Mouse (Mus musculus): ENCODE data around the gene Olfr90.
"Not testable (repeated sequence)": the region's sequence is repeated elsewhere in the genome, so short reads cannot be mapped to it uniquely, and the experiment has no call there.

Gene Olfr90

GRCm38 (mm10) chr17:37088399-37088798 lies at the start of gene Olfr90:
TSS of gene Olfr90 (minus strand) at chr17:37088499.
- in situ Hi-C loops (cut with MboI, MseI): loop anchor here in 1 of 2 experiments (5.0 kb wide), 1 partner anchor 114 kb away; the partner anchor contains the start of gene Olfr94

- in situ Hi-C loops (cut with MboI, MseI): not testable (repeated sequence)
These were observed 43.1 kb upstream of the Olfr90 start for GRCm38 (mm10) chr17:37131366-37131765.

DNA sequence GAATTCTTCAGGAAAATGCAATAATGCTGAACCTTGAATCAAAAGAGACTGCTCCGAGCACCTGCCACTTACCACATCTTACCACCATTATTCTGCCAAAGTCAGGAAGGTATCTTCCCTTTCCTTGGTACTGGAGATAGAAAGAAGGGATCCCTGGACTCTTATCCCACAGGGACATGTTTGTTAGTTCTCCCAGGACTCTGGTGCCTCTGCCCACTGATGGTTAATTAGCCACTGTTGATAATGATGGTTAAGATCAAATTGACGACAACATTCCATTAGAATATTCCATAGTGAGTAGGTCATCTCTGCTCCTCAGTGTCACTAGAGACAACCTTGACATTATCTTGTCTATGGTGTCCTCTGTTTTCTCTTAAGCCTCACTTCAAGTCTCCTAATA lies 31.7 kb upstream of the Olfr90 start, which contains the start of gene Olfr92:
Gene Olfr92 (minus strand): TSS at position 101 of the 400 bp plus-strand sequence.
- in situ Hi-C loops (cut with MboI, MseI): loop anchor here in 1 of 2 experiments (10.0 kb wide), 1 partner anchor 1255 kb away; no protein-coding TSS in a partner anchor

DNA sequence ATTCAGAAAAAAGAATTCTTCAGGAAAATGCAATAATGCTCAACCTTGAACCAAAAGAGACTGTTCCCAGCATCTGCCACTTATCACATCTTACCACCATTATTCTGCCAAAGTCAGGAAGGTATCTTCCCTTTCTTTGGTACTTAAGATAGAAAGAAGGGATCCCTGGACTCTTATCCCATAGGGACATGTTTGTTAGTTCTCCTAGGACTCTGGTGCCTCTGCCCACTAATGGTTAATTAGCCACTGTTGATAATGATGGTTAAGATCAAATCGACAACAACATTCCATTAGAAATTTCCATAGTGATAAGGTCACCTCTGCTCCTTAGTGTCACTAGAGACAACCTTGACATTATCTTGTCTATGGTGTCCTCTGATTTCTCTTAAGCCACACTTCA lies 9.9 kb upstream of the Olfr90 start, which contains the start of gene Olfr91:
Gene Olfr91 (minus strand): TSS at position 101 of the 400 bp plus-strand sequence.
- in situ Hi-C loops (cut with MboI, MseI): no loop called here

GRCm38 (mm10) chr17:37093289-37093688 lies 5.0 kb upstream of the Olfr90 start:
- in situ Hi-C loops (cut with MboI, MseI): no loop called here

- in situ Hi-C loops (cut with MboI, MseI): no loop called here
These were observed 3.9 kb upstream of the Olfr90 start for GRCm38 (mm10) chr17:37092198-37092597.

- in situ Hi-C loops (cut with MboI, MseI): loop anchor here in 1 of 2 experiments (5.0 kb wide), 1 partner anchor 117 kb away; the partner anchor contains the start of gene Olfr94
These were observed 2.8 kb downstream of the Olfr90 start for GRCm38 (mm10) chr17:37085545-37085944.

GRCm38 (mm10) chr17:37084632-37085031 lies 3.7 kb downstream of the Olfr90 start:
- in situ Hi-C loops (cut with MboI, MseI): loop anchor here in 1 of 2 experiments (5.0 kb wide), 1 partner anchor 118 kb away; the partner anchor contains the start of gene Olfr94

DNA sequence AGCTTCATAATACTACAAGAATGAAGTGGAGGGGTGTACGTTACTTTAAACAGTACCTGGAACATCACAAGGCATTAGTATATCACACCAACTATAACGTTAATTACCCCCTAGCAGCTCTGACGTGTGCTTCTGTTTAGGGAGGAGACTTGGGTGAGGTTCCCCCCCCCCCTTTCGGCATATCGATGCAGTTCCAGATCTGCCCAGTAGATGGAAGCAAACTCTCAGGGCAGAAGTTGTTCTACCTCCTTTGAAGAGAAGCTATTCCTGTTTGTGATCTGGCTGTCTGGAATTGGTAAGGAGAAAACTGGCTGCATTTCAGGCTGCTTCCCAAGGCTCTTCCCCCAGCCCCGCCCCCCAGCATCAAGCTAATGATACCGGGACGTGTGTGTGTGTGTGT lies 5.0 kb downstream of the Olfr90 start:
- in situ Hi-C loops (cut with MboI, MseI): no loop called here

DNA sequence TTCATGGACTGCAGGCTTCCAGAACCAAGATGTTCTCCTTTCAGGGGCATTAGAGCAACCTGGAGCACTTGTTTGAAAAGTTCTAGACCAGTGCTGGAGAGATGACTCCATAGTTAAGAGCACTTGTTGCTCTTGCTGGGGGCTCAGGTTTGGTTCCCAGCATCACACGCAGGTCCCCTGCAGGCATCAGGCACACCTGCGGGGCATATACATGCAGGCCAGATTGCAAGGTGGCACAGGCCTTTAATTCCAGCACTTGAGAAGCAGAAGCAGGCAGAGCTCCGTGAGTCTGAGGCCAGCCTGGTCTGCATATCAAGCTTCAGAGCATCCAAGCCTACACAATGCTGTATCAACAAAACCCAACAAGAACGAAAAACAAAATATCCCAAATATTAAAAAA lies 6.6 kb downstream of the Olfr90 start:
- in situ Hi-C loops (cut with MboI, MseI): no loop called here

GRCm38 (mm10) chr17:37080119-37080518 lies 8.2 kb downstream of the Olfr90 start:
- in situ Hi-C loops (cut with MboI, MseI): no loop called here

DNA sequence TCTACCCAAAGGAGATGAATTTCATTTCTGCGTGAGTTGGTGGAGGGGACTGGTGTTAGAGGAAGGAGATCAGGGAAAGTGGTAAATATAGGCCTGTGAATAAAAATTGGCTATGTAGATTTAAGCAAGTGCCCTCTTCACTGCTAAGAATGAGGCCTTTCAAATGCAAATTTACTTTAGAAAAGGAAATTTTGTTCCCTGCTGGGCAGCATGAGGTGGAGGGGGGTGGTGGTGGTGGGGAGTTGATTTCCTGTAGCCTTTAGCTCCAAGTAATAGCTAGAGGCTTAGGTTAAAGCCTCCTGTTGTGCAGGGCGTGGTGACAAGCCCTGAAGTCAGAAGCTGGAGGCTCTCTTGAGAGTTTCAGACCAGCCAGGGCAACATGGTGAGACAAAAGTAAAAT lies 9.3 kb downstream of the Olfr90 start:
- in situ Hi-C loops (cut with MboI, MseI): no loop called here

DNA sequence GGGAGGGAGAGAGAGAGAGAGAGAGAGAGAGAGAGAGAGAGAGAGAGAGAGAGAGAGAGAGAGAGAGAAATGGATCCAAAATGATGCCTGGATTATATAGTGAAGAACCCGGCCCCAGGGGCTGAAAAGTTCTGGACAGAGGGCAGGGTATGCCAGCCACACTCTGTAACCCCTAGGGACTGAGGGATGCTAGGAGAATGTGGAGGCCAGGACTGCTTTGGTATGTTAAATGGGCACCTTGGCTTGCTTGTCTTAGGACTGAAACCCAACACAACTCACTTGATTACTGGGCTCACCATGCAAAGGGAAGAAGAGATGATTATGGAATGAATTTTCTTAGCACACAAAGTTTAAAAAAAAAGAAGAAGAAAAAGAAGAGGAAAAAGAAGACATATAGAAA lies 10.1 kb downstream of the Olfr90 start:
- in situ Hi-C loops (cut with MboI, MseI): no loop called here

- in situ Hi-C loops (cut with MboI, MseI): no loop called here
These were observed 12.5 kb downstream of the Olfr90 start for GRCm38 (mm10) chr17:37075766-37076165.

GRCm38 (mm10) chr17:37075181-37075580 lies 13.1 kb downstream of the Olfr90 start:
- in situ Hi-C loops (cut with MboI, MseI): no loop called here

DNA sequence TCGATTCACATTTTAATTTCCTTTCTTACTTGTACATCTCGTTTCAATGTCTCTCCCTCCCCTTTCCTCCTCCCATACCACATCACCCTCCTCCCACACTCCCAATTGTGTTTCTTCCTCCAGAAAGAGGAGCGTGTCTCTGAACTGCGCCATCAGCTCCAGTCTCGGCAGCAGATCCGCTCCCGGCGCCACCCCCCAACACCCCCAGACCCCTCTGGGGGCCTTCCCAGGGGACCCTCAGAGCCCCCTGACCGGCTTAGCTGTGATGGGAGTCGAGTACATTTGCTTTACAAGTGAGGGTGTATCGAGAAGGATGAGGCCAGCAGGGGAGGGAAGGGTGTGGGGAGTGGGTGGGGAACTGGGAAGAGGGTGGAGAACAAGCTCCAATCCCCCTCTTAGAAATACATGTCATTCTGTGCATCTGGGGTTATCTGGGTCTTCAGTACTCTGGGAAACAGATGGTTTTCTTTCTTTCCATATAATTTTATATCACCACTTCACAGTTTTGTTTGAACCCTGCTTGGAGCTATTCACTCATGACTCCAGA lies 15.5 kb downstream of the Olfr90 start:
- in situ Hi-C loops (cut with MboI, MseI): loop anchor here in 1 of 2 experiments (5.0 kb wide), 1 partner anchor 129 kb away; the partner anchor contains the start of gene Olfr94

GRCm38 (mm10) chr17:37072080-37072729 lies 16.1 kb downstream of the Olfr90 start:
- in situ Hi-C loops (cut with MboI, MseI): loop anchor here in 1 of 2 experiments (5.0 kb wide), 1 partner anchor 130 kb away; the partner anchor contains the start of gene Olfr94

DNA sequence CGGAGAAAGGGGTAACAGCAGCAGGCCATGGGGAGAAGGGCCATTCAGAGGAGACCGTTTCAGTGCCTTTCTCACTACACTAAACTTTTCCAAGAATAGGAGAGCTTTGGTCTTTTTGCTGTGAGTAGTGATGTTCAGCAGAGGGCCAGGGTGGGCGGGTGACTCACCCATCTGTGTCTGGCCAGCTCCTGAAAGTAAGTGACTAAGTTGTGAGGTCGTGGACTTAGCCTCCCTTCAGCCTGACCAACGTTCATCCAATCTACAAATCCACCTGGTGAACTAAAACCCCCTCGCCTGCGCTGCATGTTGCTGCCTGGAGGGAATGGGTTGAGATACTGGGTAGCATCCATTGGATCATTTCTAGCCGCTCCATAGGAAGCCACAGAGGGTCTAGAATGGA lies 18.2 kb downstream of the Olfr90 start:
- in situ Hi-C loops (cut with MboI, MseI): loop anchor here in 1 of 2 experiments (5.0 kb wide), 1 partner anchor 132 kb away; the partner anchor contains the start of gene Olfr94

DNA sequence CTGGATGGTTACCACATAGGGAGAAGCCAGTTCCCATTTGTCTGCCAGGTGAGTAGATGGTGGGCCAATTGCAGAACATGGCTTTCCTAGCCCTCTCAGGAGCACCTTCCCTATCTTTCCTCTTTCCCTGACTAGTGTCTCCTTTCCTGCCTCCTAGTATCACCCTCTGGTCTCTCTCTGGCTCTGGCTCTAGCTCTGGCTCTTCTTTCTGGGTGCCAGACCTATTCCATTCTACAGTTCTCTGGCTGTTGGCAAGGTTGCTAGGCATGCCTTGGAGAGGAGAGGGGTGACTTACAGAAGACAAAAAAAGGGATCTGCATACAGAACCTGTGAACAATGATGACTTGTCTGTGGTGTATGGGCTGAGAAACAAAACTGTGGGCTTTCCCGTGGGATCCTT lies 20.4 kb downstream of the Olfr90 start:
- in situ Hi-C loops (cut with MboI, MseI): no loop called here

- in situ Hi-C loops (cut with MboI, MseI): no loop called here
These were observed 22.3 kb downstream of the Olfr90 start for GRCm38 (mm10) chr17:37065993-37066392.

- in situ Hi-C loops (cut with MboI, MseI): no loop called here
These were observed 24.4 kb downstream of the Olfr90 start for GRCm38 (mm10) chr17:37063686-37064495.

GRCm38 (mm10) chr17:37063063-37063462 lies 25.2 kb downstream of the Olfr90 start:
- in situ Hi-C loops (cut with MboI, MseI): no loop called here
